Mouse (Mus musculus): ENCODE data around the gene Polh.

Gene Polh

GRCm38 (mm10) chr17:46202421-46203071 lies at the start of gene Polh, which contains the start of gene Xpo5:
TSS of gene Polh (minus strand) at chr17:46202645.
TSS of gene Xpo5 (plus strand) at chr17:46202782.
- DNase-seq (ENCODE audit: low read depth, low spot score), result peak; percentile 90

- DNase-seq (ENCODE audit: low read depth, low spot score), result no peak
Measured at GRCm38 (mm10) chr17:46251174-46251573, 48.7 kb upstream of the Polh start.

GRCm38 (mm10) chr17:46248189-46248522 lies 45.7 kb upstream of the Polh start:
- no peak for DNase-seq (ENCODE audit: low read depth, low spot score)

GRCm38 (mm10) chr17:46247512-46248188 lies 45.2 kb upstream of the Polh start, which contains the start of the genes Polr1c and Yipf3:
TSS of gene Polr1c (minus strand) at chr17:46248054.
TSS of gene Yipf3 (plus strand) at chr17:46248080.
- DNase-seq (ENCODE audit: low read depth, low spot score), result peak; percentile 83

DNA sequence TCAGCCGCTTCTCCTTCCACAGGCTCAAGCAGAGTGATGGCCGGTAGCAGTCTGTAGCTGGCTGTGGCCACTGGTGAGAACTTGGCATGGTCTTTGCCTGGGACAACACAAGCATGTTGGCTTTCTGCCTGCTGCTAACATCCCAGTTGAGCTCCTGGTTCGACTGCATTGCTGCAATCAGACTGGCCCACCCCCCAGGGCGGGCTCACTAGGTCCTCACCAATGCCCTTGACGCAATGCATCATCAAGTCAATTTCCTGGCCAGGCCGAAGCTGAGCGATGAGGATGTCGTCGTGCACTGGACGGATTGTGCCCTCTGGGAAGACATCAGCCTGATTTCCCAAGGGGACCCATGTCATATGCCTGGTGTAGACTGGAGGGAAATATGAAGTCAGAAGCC lies 42.1 kb upstream of the Polh start:
- no peak for DNase-seq (ENCODE audit: low read depth, low spot score)

GRCm38 (mm10) chr17:46243624-46244023 lies 41.2 kb upstream of the Polh start:
- no peak for DNase-seq (ENCODE audit: low read depth, low spot score)

DNA sequence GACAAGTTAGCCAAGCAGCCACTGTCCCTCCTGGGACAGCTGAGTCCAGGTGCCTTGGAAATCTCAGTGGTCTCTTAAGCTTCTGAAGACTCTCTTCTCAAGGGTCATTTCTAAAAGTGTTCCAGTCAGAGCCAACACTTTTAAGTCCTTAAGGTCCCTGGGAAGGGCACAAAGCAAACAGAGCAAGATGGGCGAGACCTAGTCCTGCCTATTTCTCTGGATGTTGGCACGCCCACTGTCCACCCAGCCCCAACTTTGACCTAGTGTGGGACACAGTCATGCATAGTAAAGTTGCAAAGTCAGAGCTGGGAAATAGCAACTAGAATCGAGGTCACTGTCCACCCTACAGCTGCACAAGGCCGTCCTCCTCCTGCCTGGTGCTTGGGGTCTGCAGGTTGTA lies 40.5 kb upstream of the Polh start:
- no peak for DNase-seq (ENCODE audit: low read depth, low spot score)

- no peak for DNase-seq (ENCODE audit: low read depth, low spot score)
Measured at GRCm38 (mm10) chr17:46242274-46242673, 39.8 kb upstream of the Polh start.

- no peak for DNase-seq (ENCODE audit: low read depth, low spot score)
Measured at GRCm38 (mm10) chr17:46241471-46241870, 39.0 kb upstream of the Polh start.

GRCm38 (mm10) chr17:46239516-46240114 lies 37.2 kb upstream of the Polh start:
- no peak for DNase-seq (ENCODE audit: low read depth, low spot score)

DNA sequence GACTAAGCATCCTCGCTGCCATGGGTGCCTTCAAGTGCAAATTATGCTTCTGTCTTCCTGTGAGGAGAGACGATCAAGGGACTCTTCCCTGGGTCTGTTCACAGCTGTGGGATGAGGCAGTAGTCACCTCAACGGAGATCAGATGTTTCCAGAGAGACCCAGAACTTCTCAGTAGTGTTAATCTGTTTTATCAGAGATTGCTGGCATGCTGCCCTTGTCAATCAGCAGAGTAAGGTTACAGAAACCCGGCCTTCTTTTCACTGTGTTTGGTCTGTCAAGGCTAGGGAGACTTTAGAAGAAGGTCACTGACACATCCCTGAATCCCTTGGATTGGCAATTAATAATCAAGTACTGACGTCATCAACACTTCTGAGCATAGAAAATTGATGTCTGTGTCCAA lies 35.0 kb upstream of the Polh start:
- DNase-seq (ENCODE audit: low read depth, low spot score), result no peak

GRCm38 (mm10) chr17:46237079-46237478 lies 34.6 kb upstream of the Polh start:
- no peak for DNase-seq (ENCODE audit: low read depth, low spot score)

GRCm38 (mm10) chr17:46236067-46236466 lies 33.6 kb upstream of the Polh start:
- no peak for DNase-seq (ENCODE audit: low read depth, low spot score)

GRCm38 (mm10) chr17:46227576-46227975 lies 25.1 kb upstream of the Polh start:
- DNase-seq (ENCODE audit: low read depth, low spot score), result no peak

DNA sequence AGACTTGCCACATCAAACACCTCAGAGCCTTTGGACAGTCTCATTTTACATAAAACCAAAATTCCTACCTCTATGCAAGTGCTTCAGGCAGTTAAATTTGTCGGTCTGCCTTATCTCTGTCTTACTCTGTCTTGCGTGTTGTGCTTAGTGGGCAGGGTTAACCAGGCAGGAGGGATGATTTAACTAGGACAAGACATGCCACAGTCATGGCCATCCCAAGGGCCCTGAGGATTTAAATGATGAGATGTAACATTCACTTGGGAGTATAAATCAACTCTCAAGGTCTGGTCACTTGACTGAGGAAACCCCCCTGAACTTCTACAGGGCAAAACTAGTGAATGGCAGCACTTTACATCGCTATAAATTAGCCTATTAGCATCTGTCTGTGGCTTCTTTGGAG lies 19.2 kb upstream of the Polh start:
- no peak for DNase-seq (ENCODE audit: low read depth, low spot score)

DNA sequence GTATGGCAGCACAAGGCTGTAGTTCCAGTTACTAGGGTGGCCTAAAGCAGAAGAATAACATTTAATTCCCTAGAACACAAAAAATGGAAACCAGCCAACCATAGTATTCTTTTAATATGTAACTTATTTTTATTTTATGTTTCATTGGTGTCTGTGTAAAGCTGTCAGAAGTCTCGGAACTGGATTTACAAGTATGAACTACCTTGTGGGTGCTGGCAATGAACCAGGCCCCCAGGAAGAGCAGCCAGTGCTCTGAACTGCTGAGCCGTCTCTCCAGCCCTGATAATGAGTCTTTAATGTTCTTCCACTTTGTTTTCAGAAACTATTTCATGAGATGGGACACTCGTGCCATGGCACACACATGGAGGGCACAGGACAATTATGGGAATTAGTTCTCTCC lies 8.1 kb upstream of the Polh start:
- no peak for DNase-seq (ENCODE audit: low read depth, low spot score)

GRCm38 (mm10) chr17:46206676-46207075 lies 4.2 kb upstream of the Polh start:
- no peak for DNase-seq (ENCODE audit: low read depth, low spot score)

DNA sequence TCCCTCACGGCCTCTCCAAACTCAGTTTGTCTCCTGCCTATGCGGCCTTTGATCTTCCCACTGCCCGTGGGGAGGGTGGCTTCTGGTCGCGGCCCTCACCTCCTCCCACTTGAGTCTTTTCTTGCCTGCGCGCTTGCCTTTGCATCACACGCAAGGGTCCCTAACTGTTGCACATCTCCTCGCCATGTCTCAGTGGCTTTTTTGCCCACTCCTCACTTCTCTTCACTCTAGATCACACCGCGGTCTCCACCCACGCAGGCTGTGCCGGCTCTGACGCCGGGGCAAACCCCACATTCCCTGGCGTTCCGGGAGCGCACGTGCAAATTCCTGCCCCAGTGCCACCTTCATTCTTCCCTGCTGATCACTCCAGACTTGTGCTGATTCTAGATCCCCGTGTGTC lies 633 bp upstream of the Polh start:
- no peak for DNase-seq (ENCODE audit: low read depth, low spot score)

DNA sequence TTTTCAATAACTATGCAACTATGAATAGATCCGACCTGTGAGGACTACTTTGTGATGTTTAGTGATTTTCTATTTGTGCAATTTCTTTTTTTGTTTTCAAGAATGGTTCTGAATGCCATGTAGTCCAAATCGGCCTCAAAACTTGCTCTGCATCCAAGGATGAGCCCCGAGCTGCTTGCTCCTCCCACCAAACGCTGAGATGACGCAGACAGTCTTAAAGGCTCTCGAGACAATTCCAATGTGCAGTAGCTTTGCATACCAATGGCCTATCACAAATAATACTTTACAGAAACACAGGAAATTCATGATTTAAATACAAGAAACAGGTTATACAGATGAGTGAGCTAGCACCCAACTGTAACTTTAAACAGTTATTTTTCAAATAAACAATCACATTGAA lies 1.3 kb downstream of the Polh start:
- DNase-seq (ENCODE audit: low read depth, low spot score), result no peak

DNA sequence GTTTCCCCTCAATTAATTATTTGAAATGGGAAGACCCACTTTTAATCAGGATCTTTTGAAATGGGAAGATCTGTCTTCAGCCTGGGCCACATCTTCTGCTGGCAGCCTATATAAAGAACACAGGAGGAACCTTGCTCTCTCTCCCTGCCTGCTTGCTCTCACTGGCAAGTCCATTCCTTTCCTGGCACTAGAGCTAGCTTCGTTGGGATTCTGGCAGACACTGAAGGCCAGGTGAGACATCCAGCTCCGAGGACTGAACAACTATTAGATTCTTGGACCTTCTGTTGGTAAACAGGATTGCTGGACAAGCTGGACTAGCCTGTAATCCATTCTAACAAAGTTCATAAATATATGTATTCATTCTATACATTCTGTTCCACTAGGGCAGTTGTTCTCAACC lies 13.6 kb downstream of the Polh start:
- DNase-seq (ENCODE audit: low read depth, low spot score), result no peak

DNA sequence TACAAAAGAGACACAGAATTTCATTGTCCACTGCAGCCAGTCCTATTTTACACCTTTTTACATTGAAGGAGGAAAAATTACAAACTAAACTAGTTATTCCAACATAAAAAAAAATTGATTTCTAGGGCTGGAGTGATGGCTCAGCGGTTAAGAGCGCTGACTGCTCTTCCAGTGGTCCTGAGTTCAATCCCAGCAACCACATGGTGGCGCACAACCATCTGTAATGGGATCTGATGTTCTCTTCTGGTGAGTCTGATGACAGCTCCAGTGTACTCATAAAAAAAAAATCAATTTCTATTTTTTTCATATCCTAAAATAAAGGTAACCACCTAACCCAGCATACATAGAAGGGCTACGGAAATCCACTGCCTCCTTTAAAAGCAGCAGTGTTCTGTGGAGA lies 20.2 kb downstream of the Polh start:
- no peak for DNase-seq (ENCODE audit: low read depth, low spot score)

DNA sequence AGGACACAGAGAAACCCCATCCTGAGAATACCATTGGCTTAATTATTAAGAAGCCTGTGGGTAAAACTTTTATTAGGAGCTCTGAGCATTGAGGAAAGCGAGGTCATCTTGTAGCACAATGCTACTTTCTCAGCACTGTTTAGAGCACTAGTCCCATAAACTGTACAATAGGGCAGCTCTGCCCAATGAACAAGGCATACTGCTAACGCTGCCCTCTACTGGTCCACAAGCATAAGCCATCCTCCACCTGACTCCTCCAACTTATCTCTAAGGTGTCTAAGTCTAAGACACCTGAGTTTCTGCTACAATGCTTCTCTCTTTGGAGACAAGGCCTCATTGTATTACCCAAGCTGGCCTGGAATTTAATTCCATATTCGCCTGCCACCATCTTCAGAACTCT lies 31.9 kb downstream of the Polh start:
- DNase-seq (ENCODE audit: low read depth, low spot score), result no peak

DNA sequence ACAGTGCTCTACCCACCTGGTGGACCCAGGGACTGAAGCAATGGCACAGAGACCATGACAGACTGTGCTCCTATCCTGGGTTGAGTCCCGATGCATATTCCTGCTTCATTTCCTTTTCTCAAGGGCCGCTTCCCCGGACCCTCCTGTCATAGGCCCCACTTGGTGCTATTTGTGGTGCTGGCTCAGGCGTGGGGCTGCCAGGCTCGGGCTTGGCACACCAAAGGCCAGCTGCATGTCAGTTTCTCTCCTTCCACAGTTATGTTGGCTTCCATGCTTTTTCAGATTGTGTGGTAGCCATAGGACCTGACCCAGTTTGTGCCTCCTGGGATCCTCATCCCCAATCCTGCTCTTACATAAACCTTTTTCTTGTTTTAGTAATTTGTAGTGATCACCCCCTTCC lies 33.7 kb downstream of the Polh start:
- DNase-seq (ENCODE audit: low read depth, low spot score), result no peak
